Mouse (Mus musculus): ENCODE measurements around the gene Arf5. TPM values are rescaled to one million over a fixed set of nuclear protein-coding genes. Genes with fewer than 3 reads are reported as not detected.
A peak's percentile ranks its signal among the peaks of the same experiment; 100 is the strongest.

The Arf5 gene
- total and polyA plus RNA-seq, 3 experiments: 92.8 to 292 TPM; not detected in 1

DNA sequence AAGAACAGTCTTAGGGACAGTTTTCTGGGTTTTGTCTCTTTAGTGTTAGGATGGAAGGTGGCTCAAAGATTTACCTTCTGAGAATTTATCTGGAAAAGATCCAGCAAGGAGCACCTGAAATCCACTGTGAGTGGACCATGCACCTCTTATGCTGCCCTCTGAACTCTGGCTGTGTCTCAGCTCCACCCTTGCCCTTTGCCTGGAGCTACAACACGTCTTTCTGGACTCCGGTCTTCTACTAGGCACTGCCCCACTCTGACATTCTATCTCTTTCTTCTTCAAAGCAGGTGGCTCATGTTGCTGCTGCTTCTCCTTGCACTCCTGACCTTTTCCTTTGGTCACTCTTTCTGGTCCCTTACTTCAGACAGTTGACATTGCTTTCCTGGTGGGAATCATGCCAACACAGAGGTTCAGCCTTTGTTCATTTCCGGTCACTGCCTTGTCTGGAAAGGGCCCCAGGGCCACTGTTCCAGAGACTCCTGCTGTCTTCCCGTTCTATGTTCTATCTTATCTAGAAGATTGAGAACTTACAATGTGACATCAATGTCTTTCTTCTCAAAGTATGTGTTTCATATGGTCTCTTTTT, 46.8 kb downstream of the Arf5 start:
- H3K79me2 ChIP-seq (ENCODE audit: control insufficient read depth, insufficient read depth, low read length, poor library complexity): no peaks in the 10 kb centered on the region
- DNase-seq (ENCODE audit: low read depth, low spot score): no peak
- no peak overlapping the region for H3K9ac ChIP-seq (ENCODE audit: control insufficient read depth, low read depth, low read length, poor library complexity, severe bottlenecking)
- H3K9me3 ChIP-seq (replicated peaks; ENCODE audit: insufficient read depth, low read length): no peaks in the 10 kb centered on the region
- H3K4me1 ChIP-seq (ENCODE audit: control insufficient read depth in 1 of 2, insufficient read depth in 2 of 2, low read length in 2 of 2): no peaks in the 10 kb centered on the region
- no peak for TF ChIP-seq POLR2AphosphoS2 (IDR thresholded peaks at IDR 0.05; ENCODE audit: low read length)
- TF ChIP-seq POLR2A (IDR thresholded peaks at IDR 0.05; ENCODE audit: control insufficient read depth in 1 of 2, insufficient read depth in 1 of 2, low read depth in 1 of 2, low read length in 2 of 2, poor library complexity in 1 of 2): no peak
- no peak for TF ChIP-seq GABPA (IDR thresholded peaks at IDR 0.05; ENCODE audit: low read depth, low read length)
- TF ChIP-seq UBTF (IDR thresholded peaks at IDR 0.05; ENCODE audit: borderline replicate concordance, insufficient read depth, low read depth, low read length): no peak
- TF ChIP-seq ETS1 (IDR thresholded peaks at IDR 0.05; ENCODE audit: low read depth, low read length): no peak
- no peak for TF ChIP-seq KAT2A (conservative IDR thresholded peaks at IDR 0.05; ENCODE audit: low read depth, low read length)
- TF ChIP-seq E2F4 (IDR thresholded peaks at IDR 0.05; ENCODE audit: borderline replicate concordance, low read depth, low read length): no peak
- no peak for TF ChIP-seq RAD21 (IDR thresholded peaks at IDR 0.05; ENCODE audit: low read depth, low read length)
- H3K4me3 ChIP-seq (ENCODE audit: control insufficient read depth in 1 of 2, insufficient read depth in 1 of 2, low read depth in 2 of 2, low read length in 2 of 2): no peak overlapping the region
- peaks cover 1 to 3% of the 10 kb centered on the region in 2 experiments; a peak in 3 of 4 replicates for H3K27me3 ChIP-seq (ENCODE audit: control insufficient read depth in 1 of 2, insufficient read depth in 2 of 2, low read length in 2 of 2)
- no peaks in the 10 kb centered on the region for H3K36me3 ChIP-seq (ENCODE audit: control insufficient read depth in 1 of 2, insufficient read depth in 2 of 2, low read length in 2 of 2)
- H3K27ac ChIP-seq (ENCODE audit: control insufficient read depth, low read depth, low read length): no peak overlapping the region

DNA sequence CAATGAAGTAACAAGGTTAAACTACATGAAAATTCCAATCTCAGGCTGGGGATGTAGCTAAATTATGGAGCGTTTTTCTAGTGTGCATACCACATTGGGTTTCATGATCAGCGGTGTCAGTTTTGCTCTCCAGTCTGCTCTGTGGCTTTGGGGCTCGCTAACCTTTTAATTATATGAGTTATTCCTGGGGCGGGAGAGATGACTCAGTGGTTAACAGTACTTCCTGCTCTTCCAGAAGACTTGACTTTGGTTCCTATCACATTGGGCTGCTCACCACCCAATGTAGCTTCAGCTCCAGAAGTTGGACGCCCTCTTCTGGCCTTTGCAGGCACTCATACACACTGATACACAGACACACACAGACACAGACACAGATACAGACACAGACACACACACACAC, 47.3 kb downstream of the Arf5 start:
- peaks cover 0 to 3% of the 10 kb centered on the region in 2 experiments; a peak in 2 of 4 replicates for H3K27me3 ChIP-seq (ENCODE audit: control insufficient read depth in 1 of 2, insufficient read depth in 2 of 2, low read length in 2 of 2)
- TF ChIP-seq E2F4 (IDR thresholded peaks at IDR 0.05; ENCODE audit: borderline replicate concordance, low read depth, low read length) (no peak), CTCF (IDR thresholded peaks at IDR 0.05 in 2 of 3, conservative IDR thresholded peaks at IDR 0.05 in 1 of 3; ENCODE audit: control insufficient read depth in 1 of 3, insufficient read depth in 1 of 3, low read depth in 2 of 3, low read length in 3 of 3, poor library complexity in 1 of 3, severe bottlenecking in 1 of 3) (peak in 1 of 3 experiments; percentile 8; a peak in 1 of 6 replicates)
- H3K4me3 ChIP-seq (ENCODE audit: control insufficient read depth in 1 of 2, insufficient read depth in 1 of 2, low read depth in 2 of 2, low read length in 2 of 2): no peak overlapping the region
- DNase-seq (ENCODE audit: low read depth, low spot score): no peak
- H3K9ac ChIP-seq (ENCODE audit: control insufficient read depth, low read depth, low read length, poor library complexity, severe bottlenecking): no peak overlapping the region
- H3K4me1 ChIP-seq (ENCODE audit: control insufficient read depth in 1 of 2, insufficient read depth in 2 of 2, low read length in 2 of 2): no peaks in the 10 kb centered on the region
- H3K27ac ChIP-seq (ENCODE audit: control insufficient read depth, low read depth, low read length): no peak overlapping the region
- H3K36me3 ChIP-seq (ENCODE audit: control insufficient read depth in 1 of 2, insufficient read depth in 2 of 2, low read length in 2 of 2): no peaks in the 10 kb centered on the region
- H3K79me2 ChIP-seq (ENCODE audit: control insufficient read depth, insufficient read depth, low read length, poor library complexity): no peaks in the 10 kb centered on the region
- H3K9me3 ChIP-seq (replicated peaks; ENCODE audit: insufficient read depth, low read length): no peaks in the 10 kb centered on the region

DNA sequence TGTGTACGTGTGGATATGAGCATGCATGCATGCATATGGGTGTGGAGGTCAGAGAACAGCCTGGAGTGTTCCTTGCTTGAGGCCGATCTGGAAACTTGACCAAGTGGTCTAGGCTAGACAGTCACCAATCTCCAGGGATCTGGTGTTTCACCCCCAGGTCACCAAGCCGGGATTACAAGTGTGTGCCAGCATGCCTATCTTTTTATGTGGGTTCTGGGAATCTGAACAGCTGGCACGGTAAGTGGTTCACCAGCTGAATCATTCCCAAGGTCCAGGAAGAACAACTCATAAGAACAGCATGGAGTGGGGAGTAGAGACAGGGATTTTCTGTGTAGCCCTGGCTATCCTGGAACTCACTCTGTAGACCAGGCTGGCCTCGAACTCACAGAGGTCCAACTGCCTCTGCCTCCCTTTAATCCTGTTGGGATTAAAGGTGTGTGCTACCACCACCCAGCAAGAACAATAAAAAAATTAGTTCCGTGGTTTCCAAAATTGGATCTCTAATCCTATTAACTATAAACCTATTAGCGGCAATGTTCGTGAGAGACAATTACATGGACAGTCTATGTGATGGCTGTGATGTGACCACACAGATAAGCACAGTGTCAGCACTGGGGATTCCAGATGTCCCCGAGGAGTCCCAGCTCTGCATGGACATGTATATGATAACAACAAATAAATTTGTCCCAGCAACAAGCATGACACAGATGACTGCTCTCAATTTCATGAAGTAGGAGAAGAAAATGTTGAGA, 48.1 kb downstream of the Arf5 start:
- H3K79me2 ChIP-seq (ENCODE audit: control insufficient read depth, insufficient read depth, low read length, poor library complexity): no peaks in the 10 kb centered on the region
- H3K9me3 ChIP-seq (replicated peaks; ENCODE audit: insufficient read depth, low read length): no peaks in the 10 kb centered on the region
- H3K4me1 ChIP-seq (ENCODE audit: control insufficient read depth in 1 of 2, insufficient read depth in 2 of 2, low read length in 2 of 2): no peaks in the 10 kb centered on the region
- H3K9ac ChIP-seq (ENCODE audit: control insufficient read depth, low read depth, low read length, poor library complexity, severe bottlenecking): no peak overlapping the region
- no peak for DNase-seq (ENCODE audit: low read depth, low spot score)
- no peaks in the 10 kb centered on the region for H3K36me3 ChIP-seq (ENCODE audit: control insufficient read depth in 1 of 2, insufficient read depth in 2 of 2, low read length in 2 of 2)
- H3K27me3 ChIP-seq (ENCODE audit: control insufficient read depth in 1 of 2, insufficient read depth in 2 of 2, low read length in 2 of 2): peaks cover 0 to 3% of the 10 kb centered on the region in 2 experiments; a peak in 2 of 4 replicates
- H3K4me3 ChIP-seq (ENCODE audit: control insufficient read depth in 1 of 2, insufficient read depth in 1 of 2, low read depth in 2 of 2, low read length in 2 of 2): no peak overlapping the region
- no peak overlapping the region for H3K27ac ChIP-seq (ENCODE audit: control insufficient read depth, low read depth, low read length)
- TF ChIP-seq UBTF (IDR thresholded peaks at IDR 0.05; ENCODE audit: borderline replicate concordance, insufficient read depth, low read depth, low read length) (no peak), SIN3A (IDR thresholded peaks at IDR 0.05; ENCODE audit: low read length) (no peak), MAZ (IDR thresholded peaks at IDR 0.05; ENCODE audit: low read depth, low read length) (no peak), CHD2 (IDR thresholded peaks at IDR 0.05; ENCODE audit: low read length) (no peak), ZMIZ1 (IDR thresholded peaks at IDR 0.05; ENCODE audit: low read depth, low read length) (no peak), USF1 (IDR thresholded peaks at IDR 0.05; ENCODE audit: low read depth, low read length) (no peak), JUND (IDR thresholded peaks at IDR 0.05; ENCODE audit: low read depth, low read length) (no peak), KAT2A (conservative IDR thresholded peaks at IDR 0.05; ENCODE audit: low read depth, low read length) (no peak), ZKSCAN1 (IDR thresholded peaks at IDR 0.05; ENCODE audit: low read depth, low read length) (no peak), GATA1 (IDR thresholded peaks at IDR 0.05; ENCODE audit: low read depth, low read length) (no peak), MAFK (IDR thresholded peaks at IDR 0.05; ENCODE audit: borderline replicate concordance, low read depth, low read length) (no peak), NELFE (IDR thresholded peaks at IDR 0.05; ENCODE audit: low read depth, low read length) (no peak), HCFC1 (IDR thresholded peaks at IDR 0.05; ENCODE audit: low read depth, low read length) (no peak), BHLHE40 (IDR thresholded peaks at IDR 0.05; ENCODE audit: borderline replicate concordance, low read depth, low read length) (no peak), TBP (IDR thresholded peaks at IDR 0.05; ENCODE audit: low read depth, low read length) (no peak), RAD21 (IDR thresholded peaks at IDR 0.05; ENCODE audit: low read depth, low read length) (no peak), ZNF384 (IDR thresholded peaks at IDR 0.05; ENCODE audit: low read depth, low read length) (no peak), CTCF (IDR thresholded peaks at IDR 0.05 in 2 of 3, conservative IDR thresholded peaks at IDR 0.05 in 1 of 3; ENCODE audit: control insufficient read depth in 1 of 3, insufficient read depth in 1 of 3, low read depth in 2 of 3, low read length in 3 of 3, poor library complexity in 1 of 3, severe bottlenecking in 1 of 3) (no peak), RCOR1 (IDR thresholded peaks at IDR 0.05; ENCODE audit: low read depth, low read length) (no peak)

All from MEL (cell line).